Mouse (Mus musculus): ENCODE results near the gene 1700025G04Rik.

- no peak for TF ChIP-seq CTCF (IDR thresholded peaks at IDR 0.05; ENCODE audit: low read depth, low read length)
- no peak for TF ChIP-seq POLR2AphosphoS5 (IDR thresholded peaks at IDR 0.05; ENCODE audit: insufficient replicate concordance, low read depth, low read length)
These were observed 231.5 kb downstream of the 1700025G04Rik start for GRCm38 (mm10) chr1:151858474-151858873.

Measured in G1E (cell line).